Mouse (Mus musculus): ENCODE measurements around the gene Cacna1d.

Gene Cacna1d

GRCm38 (mm10) chr14:30330416-30331181 lies 160.7 kb downstream of the Cacna1d start:
- DNase-seq (ENCODE audit: low spot score) = no peak

GRCm38 (mm10) chr14:30329109-30329508 lies 162.1 kb downstream of the Cacna1d start:
- DNase-seq (ENCODE audit: low spot score) = no peak

GRCm38 (mm10) chr14:30327452-30327851 lies 163.8 kb downstream of the Cacna1d start:
- no peak for DNase-seq (ENCODE audit: low spot score)

- no peak for DNase-seq (ENCODE audit: low spot score)
Measured at GRCm38 (mm10) chr14:30327051-30327450, 164.2 kb downstream of the Cacna1d start.

- DNase-seq (ENCODE audit: low spot score) = no peak
Measured at GRCm38 (mm10) chr14:30326226-30326625, 165.0 kb downstream of the Cacna1d start.

GRCm38 (mm10) chr14:30324994-30325393 lies 166.3 kb downstream of the Cacna1d start:
- no peak for DNase-seq (ENCODE audit: low spot score)

GRCm38 (mm10) chr14:30318715-30319437 lies 172.4 kb downstream of the Cacna1d start:
- DNase-seq (ENCODE audit: low spot score) = no peak

- DNase-seq (ENCODE audit: low spot score) = no peak
Measured at GRCm38 (mm10) chr14:30318293-30318692, 173.0 kb downstream of the Cacna1d start.

GRCm38 (mm10) chr14:30317616-30318015 lies 173.6 kb downstream of the Cacna1d start:
- DNase-seq (ENCODE audit: low spot score) = no peak

GRCm38 (mm10) chr14:30311206-30311889 lies 179.9 kb downstream of the Cacna1d start:
- no peak for DNase-seq (ENCODE audit: low spot score)

GRCm38 (mm10) chr14:30310236-30310635 lies 181.0 kb downstream of the Cacna1d start:
- no peak for DNase-seq (ENCODE audit: low spot score)

GRCm38 (mm10) chr14:30306221-30306620 lies 185.0 kb downstream of the Cacna1d start:
- DNase-seq (ENCODE audit: low spot score) = no peak

GRCm38 (mm10) chr14:30299946-30300345 lies 191.3 kb downstream of the Cacna1d start:
- DNase-seq (ENCODE audit: low spot score) = no peak

- no peak for DNase-seq (ENCODE audit: low spot score)
Measured at GRCm38 (mm10) chr14:30297492-30297891, 193.8 kb downstream of the Cacna1d start.

- no peak for DNase-seq (ENCODE audit: low spot score)
Measured at GRCm38 (mm10) chr14:30292135-30292463, 199.2 kb downstream of the Cacna1d start.

GRCm38 (mm10) chr14:30291389-30292134 lies 199.7 kb downstream of the Cacna1d start:
- DNase-seq (ENCODE audit: low spot score) = no peak

GRCm38 (mm10) chr14:30284446-30284845 lies 206.8 kb downstream of the Cacna1d start:
- DNase-seq (ENCODE audit: low spot score) = no peak

- no peak for DNase-seq (ENCODE audit: low spot score)
Measured at GRCm38 (mm10) chr14:30284022-30284421, 207.2 kb downstream of the Cacna1d start.

GRCm38 (mm10) chr14:30275572-30275971 lies 215.7 kb downstream of the Cacna1d start:
- no peak for DNase-seq (ENCODE audit: low spot score)

- no peak for DNase-seq (ENCODE audit: low spot score)
Measured at GRCm38 (mm10) chr14:30272976-30273375, 218.3 kb downstream of the Cacna1d start.

GRCm38 (mm10) chr14:30272523-30272922 lies 218.7 kb downstream of the Cacna1d start:
- DNase-seq (ENCODE audit: low spot score) = no peak

GRCm38 (mm10) chr14:30271856-30272255 lies 219.4 kb downstream of the Cacna1d start:
- DNase-seq (ENCODE audit: low spot score) = no peak

Data from ovary, postnatal 14 days (tissue).